Mouse (Mus musculus) stomach, postnatal 0 days (tissue): ENCODE data around the gene Map3k19.

ENCODE experiments used
- CTCF ChIP-seq: IDR thresholded peaks from 2 replicates; pipeline ENCODE4 v1.5.1; 2016; ENCODE audit warnings: antibody characterized with exemption, low read depth, mild to moderate bottlenecking, moderate library complexity
- EP300 ChIP-seq: optimal IDR thresholded peaks from 2 replicates; pipeline ENCODE3; 2016; ENCODE audit warnings: antibody characterized with exemption

DNA sequence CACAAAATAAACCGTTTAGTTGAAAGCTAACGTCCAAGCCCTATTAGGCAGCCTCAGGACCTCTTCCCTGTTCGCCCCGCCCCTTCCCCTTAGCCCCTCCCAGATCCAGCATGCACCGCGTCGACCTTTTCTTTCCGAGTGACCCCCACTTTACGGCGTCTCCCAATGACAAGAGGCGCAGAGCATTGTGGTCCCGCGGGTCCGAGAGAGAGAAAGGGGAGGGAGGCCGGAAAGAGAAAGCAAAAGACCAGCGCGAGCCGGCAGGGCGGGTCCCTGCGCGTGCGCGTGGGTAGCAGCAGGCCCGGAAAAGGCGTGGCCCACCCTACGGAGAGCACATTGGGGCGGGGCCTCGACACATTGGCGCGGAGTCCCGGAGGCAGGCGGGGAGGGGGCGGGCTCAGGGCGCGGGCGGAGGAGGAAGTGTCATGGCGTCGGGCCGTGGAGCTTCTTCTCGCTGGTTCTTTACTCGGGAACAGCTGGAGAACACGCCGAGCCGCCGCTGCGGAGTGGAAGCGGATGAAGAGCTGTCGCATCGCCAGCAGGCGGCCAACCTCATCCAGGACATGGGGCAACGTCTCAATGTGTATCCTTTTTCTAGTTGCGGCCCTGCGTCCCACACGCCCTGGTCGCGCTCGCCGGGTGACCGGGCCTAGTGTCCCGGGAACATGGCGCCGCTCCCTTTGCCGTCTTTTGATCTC is 80.9 kb downstream of the Map3k19 start, which contains the start of gene Ccnt2:
- TF ChIP-seq CTCF (peak; percentile 52), EP300 (no peak)
